Mouse (Mus musculus) lung, postnatal 10 days (tissue): ENCODE data around the gene Map2k4.

Experiments
- DNase-seq: peaks from one replicate; pipeline ENCODE4 v3.0.0; 2021

The Map2k4 gene

GRCm38 (mm10) chr11:65788154-65788553 is at the start of gene Map2k4:
Gene Map2k4, minus strand, starts transcription at chr11:65788297.
- peak; percentile 94 for DNase-seq

DNA sequence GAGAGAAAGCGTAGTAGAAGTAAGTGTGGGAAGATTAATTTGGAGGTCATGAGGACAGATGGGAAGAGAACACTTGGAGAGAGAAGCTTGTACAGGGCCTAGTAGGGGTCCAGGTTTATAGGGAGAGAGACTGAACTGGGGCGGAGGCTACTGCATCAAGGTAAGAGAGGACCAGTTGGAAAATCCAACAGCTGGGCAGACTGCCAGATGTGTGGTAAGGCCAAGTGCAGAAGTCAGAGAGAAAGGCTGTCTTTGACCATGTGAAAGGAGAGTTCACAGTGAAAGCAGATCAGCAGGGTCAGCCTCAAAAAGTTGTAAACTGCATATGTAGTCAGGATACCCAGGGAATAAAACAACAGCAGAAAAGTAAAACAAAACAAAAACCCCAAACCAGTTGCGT is 36.5 kb upstream of the Map2k4 start:
- no peak for DNase-seq

DNA sequence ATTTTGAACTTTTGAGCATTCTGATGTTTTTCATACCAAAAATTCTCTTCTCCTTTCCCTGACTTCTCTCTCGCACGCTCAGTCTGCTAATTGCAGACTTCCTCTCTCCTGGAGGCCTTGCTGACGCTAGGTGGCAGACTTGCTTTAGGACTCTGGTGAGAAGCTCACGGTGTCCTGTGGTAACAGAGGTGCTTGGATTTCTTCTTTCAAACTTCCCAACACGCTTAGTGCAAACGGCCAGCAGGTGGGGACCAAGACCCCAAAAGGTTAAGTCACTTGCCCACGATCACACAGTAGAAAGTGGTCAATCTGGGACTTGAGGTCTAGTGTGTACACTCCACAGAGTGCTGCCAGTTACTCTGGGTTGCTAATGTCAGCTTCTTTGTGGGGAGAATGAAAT is 32.8 kb upstream of the Map2k4 start:
- peak; percentile 84 for DNase-seq

- peak; percentile 23 for DNase-seq
Observed at GRCm38 (mm10) chr11:65820280-65820679, 32.2 kb upstream of the Map2k4 start.

- no peak for DNase-seq
Observed at GRCm38 (mm10) chr11:65818193-65818592, 30.1 kb upstream of the Map2k4 start.

DNA sequence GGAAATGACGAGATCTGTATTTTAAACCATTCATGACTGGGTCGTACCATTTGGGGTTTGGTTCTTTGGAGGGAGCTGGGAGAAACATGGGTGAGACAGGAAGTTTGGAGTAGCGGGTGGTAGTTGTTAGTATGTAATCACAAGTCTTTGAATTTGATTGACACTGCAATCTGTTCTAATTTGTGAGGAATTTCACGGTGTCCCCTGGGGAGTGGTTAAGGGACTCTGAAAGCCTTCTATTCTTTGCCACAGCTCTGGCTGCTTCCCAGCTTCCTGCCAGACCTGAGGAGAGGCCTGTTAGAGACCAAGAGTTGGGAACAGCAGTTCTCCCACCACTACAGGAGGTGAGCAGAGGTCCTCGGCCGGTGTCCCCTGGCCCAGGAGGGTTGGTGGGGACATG is 28.1 kb upstream of the Map2k4 start:
- no peak for DNase-seq

DNA sequence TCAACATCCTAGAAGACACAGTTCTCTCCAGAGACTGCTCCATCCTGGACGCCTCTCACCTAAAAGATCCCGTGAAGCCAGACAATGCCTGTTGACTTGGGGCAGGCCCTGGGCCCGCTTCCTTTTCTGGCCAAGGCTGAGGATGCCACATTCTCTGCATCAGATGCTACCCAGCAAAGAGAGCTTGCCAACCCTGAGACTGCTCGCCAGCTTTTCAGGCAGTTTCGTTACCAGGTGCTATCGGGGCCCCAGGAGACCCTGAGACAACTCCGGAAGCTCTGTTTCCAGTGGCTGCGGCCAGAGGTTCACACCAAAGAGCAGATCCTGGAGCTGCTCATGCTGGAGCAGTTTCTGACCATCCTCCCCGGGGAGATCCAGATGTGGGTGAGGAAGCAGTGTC is 26.3 kb upstream of the Map2k4 start:
- DNase-seq = no peak

GRCm38 (mm10) chr11:65812088-65812487 is 24.0 kb upstream of the Map2k4 start:
- DNase-seq = no peak

GRCm38 (mm10) chr11:65807601-65808000 is 19.5 kb upstream of the Map2k4 start:
- no peak for DNase-seq

DNA sequence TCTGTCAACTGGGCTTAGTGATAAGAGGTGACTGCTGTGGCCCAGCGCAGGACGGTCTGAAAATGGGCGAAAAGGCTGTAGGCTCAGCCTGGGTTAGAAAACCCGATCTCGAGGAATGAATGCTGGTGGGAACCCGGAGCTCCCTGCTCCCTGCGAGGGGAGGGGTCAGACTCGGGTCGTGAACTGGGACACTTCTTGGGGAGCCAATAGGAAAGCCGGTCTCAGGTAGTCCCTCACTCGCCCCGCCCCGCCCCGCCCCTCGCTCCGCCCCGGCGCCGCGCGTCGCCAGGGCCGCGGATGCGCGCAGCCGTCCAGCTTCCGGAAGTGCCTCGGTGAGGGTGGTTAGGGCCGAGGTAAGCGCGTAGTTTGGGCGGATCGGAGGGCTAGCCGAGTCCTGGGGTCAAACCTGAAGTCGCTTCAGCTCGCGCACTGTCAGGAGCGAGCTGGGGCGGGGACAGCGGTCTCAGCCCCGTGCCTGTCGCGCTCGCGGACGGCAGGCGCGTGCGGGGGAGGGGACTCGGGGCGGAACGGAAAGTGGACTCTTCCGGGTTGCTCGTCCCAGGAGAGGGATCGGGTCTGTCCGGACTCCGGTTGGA is 18.9 kb upstream of the Map2k4 start, which contains the start of gene Zkscan6:
Zkscan6 (plus strand) TSS at position 267 of the 596 bp plus-strand sequence.
- DNase-seq = peak; percentile 93

- DNase-seq = peak; percentile 43
Observed at GRCm38 (mm10) chr11:65806321-65806904, 18.3 kb upstream of the Map2k4 start.

GRCm38 (mm10) chr11:65801899-65802298 is 13.8 kb upstream of the Map2k4 start:
- DNase-seq = no peak

DNA sequence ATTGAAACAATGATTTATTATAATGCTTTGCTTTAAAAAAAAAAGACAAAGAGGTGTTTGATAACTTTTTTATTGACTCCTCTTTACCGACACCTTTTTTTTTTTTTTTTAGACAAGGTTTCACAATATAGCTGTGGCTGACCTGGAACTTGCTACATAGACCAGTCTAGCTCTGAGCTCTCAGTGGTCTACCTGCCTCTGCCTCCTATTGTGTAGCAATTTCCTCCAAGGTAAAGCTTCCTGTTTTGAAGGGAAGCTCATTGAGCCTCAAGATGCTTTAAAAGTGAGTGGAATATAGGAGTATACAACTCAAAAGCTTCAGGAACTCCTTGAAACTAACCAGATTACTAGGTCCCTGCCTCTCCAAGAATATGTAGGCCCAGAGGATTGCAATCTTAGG is 7.8 kb upstream of the Map2k4 start:
- DNase-seq = no peak

- no peak for DNase-seq
Observed at GRCm38 (mm10) chr11:65794428-65795219, 6.5 kb upstream of the Map2k4 start.

DNA sequence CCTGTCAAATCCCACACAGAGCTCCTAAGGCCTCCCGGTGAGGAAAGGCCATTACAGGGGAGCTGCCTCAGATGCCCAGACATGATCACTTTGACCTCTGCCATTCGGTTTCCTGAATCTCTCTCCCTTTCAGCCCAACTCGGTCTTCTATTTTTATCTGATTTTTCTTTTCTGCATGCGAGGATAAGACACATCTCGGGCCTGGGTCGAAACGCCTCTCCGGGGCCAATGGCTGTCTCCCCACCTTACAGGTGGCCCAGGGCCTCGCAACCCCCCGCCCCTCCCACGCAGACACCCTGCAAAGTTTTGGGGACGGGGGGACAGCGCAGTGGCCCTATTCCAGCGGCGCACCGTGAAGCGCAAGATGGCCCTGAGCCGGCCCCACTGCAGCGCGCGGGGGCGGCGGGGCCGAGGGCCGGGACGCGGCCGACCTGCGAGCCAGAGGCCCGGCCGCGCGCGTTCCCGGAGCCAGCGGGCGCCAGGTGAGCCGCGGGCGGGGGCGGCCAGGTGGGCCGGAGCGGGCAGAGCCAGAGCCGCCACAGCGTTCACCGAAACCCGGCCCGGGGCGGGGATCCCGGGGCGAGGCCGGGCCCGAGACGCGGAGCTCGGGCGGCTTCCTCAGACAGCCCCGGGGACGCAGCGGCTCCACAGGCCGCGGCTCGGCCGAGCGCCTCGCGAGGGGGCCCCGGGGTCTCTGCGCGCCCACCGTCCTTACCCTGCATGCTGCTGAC is 511 bp downstream of the Map2k4 start:
- no peak for DNase-seq

DNA sequence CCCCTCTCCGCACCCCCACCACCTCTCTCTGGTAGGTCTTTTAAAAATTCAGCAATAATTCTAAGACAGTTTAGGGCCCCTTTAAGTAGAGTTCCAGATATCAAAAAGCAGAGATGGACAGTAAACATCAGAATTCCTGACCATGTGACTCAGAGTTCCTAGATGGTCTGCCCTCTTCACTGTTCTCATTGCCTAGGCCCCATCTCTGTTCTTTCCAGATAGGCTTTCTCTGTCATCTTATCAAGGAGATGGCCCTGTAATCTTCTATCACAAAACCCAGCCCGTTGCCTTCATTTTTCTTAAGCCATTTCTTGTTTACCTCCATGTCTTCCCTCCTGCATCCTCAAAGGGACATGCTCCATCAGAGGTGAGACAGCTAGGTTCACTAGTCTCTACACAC is 1.9 kb downstream of the Map2k4 start:
- no peak for DNase-seq

DNA sequence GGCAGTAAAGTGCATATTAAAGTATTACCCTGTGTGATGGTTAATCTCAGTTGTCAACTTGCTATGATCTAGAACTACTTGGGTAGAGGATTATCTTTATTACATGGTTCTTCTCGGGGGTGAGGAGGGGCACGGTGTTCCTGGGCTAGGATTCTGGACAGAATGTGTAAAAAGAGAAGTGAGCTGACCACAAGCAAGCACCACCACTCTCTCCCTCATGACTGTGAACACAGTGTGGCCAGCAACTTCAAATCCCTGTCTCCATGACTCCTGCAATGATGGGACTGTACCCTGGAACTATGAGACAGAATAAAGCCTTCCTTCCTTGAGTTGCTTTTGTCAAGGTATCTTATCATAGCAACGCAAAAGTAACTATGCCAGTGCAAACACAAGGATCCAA is 6.5 kb downstream of the Map2k4 start:
- DNase-seq = no peak

- no peak for DNase-seq
Observed at GRCm38 (mm10) chr11:65779578-65779977, 8.5 kb downstream of the Map2k4 start.

- no peak for DNase-seq
Observed at GRCm38 (mm10) chr11:65779066-65779465, 9.0 kb downstream of the Map2k4 start.

- DNase-seq = no peak
Observed at GRCm38 (mm10) chr11:65777810-65778209, 10.3 kb downstream of the Map2k4 start.

DNA sequence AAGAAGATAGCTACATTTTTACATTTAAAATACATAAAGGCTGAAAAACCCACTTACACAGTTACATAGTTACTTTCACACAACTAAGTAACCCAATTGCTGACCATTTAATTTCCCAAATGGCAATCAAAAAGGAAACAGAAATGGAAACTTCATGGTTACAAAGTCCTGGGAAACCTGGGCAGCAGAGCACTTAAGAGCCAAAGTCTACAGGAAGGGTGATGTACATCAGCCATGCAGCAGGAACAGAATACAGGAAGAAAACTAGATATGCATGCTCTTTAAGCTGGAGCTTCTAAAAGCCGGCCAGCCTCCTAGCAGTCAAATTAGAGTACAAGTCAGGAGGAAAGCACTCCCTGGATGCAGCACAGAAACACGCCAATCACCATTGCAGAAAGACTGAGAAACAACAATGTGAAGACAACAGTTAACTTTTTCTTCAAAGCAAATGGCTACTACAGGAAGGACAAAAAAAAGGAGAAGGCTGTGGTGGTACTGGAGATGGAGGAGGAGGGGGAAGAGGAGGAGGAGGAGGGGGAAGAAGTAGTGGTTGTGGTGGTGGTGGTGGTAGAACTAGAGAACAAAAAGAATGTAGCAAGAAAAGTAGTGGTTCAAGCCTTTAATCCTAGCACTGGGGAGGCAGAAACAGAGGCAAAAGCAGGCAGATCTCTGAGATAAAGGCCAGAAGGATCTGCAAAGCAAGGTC is 11.0 kb downstream of the Map2k4 start:
- no peak for DNase-seq

DNA sequence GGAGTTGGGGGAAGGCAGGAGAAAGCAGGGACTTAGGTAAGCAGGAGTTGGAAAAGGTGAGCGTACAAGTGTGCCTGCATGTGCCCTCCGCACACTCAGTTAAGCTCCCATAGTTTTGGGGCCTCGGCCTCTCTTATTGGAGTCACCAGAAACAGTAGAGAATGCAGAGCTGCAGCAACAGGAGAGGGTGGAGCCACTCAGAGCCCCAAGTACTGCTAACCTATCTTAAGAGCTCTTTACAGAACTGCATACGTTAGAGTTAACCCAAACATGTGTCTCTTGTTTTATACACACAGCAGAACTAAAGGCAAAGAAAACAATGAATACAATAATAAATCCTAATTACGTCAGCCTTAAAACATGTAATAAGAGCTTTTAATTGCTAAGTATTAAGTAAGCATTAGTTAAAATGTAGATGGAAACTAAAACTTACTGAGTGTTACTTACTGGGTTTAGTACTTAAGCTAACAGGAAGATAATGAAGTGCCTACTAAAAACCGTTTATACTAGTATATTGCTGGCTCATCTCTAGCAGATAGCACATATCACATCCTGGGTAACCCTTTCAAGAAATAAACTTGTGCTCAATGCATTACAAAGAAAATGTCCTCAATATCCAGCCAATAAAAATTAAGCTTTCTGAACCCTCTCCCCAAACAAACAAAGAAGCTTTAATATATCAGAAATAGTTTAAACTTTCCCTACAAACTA is 14.0 kb downstream of the Map2k4 start:
- no peak for DNase-seq
